Mouse (Mus musculus): ENCODE measurements at regions not wholly inside any gene's neighbourhood (a gene's known extent, or its start where the extent isn't known, plus 50 kb on each side); places are given as distances from the start of the nearest gene placed in this dataset.

- 45% methylated on average over 5 of the region's 5 CpGs for WGBS (ENCODE audit: insufficient replicate concordance)
- H3K36me3 ChIP-seq (ENCODE audit: control insufficient read depth, insufficient read depth, low read length) = no peaks in the 10 kb centered on the region
- H3K9me3 ChIP-seq (replicated peaks; ENCODE audit: control insufficient read depth, low read length) = no peaks in the 10 kb centered on the region
- H3K27me3 ChIP-seq (ENCODE audit: control insufficient read depth, insufficient read depth, low read length) = peaks cover 15% of the 10 kb centered on the region
- ATAC-seq (replicated peaks; ENCODE audit: insufficient number of reproducible peaks, low FRiP score, low TSS enrichment) = no peak
- 0 out of 2 replicates have a peak, but pooled peaks cover 2% of the 10 kb centered on the region for H3K4me1 ChIP-seq (ENCODE audit: control insufficient read depth, insufficient read depth, low read length)
- no peak overlapping the region for H3K27ac ChIP-seq (ENCODE audit: low read depth, low read length)
- no peak overlapping the region for H3K4me2 ChIP-seq
- no peak overlapping the region for H3K9ac ChIP-seq (ENCODE audit: low read depth, low read length)
- H3K4me3 ChIP-seq (ENCODE audit: low read depth, low read length) = no peak overlapping the region
Measured at GRCm38 (mm10) chrX:99415701-99416100, 55.4 kb downstream of the Pja1 start.

- WGBS (ENCODE audit: insufficient replicate concordance) = 46% methylated on average over 3 of the region's 3 CpGs
Measured at GRCm38 (mm10) chrX:99410942-99411341, 60.1 kb downstream of the Pja1 start.

GRCm38 (mm10) chrX:99409858-99410257 lies 61.2 kb downstream of the Pja1 start:
- no peaks in the 10 kb centered on the region for H3K36me3 ChIP-seq (ENCODE audit: control insufficient read depth, insufficient read depth, low read length)
- no peak; the same call in 1 of the 2 replicates for ATAC-seq (replicated peaks; ENCODE audit: insufficient number of reproducible peaks, low FRiP score, low TSS enrichment)
- H3K4me2 ChIP-seq = no peak overlapping the region
- H3K4me1 ChIP-seq (ENCODE audit: control insufficient read depth, insufficient read depth, low read length) = no peaks in the 10 kb centered on the region
- no peak overlapping the region for H3K9ac ChIP-seq (ENCODE audit: low read depth, low read length)
- peaks cover 15% of the 10 kb centered on the region for H3K27me3 ChIP-seq (ENCODE audit: control insufficient read depth, insufficient read depth, low read length)
- no peak overlapping the region for H3K4me3 ChIP-seq (ENCODE audit: low read depth, low read length)
- WGBS (ENCODE audit: insufficient replicate concordance) = 57% methylated on average over 10 of the region's 10 CpGs
- no peaks in the 10 kb centered on the region for H3K9me3 ChIP-seq (replicated peaks; ENCODE audit: control insufficient read depth, low read length)
- H3K27ac ChIP-seq (ENCODE audit: low read depth, low read length) = no peak overlapping the region

More at GRCm38 (mm10) chrX:99410942-99411341, 60.1 kb downstream of the Pja1 start:
- ATAC-seq (replicated peaks; ENCODE audit: insufficient number of reproducible peaks, low FRiP score, low TSS enrichment) = no peak
- no peak overlapping the region for H3K9ac ChIP-seq (ENCODE audit: low read depth, low read length)
- no peak overlapping the region for H3K4me3 ChIP-seq (ENCODE audit: low read depth, low read length)
- peaks cover 12% of the 10 kb centered on the region for H3K27me3 ChIP-seq (ENCODE audit: control insufficient read depth, insufficient read depth, low read length)
- no peaks in the 10 kb centered on the region for H3K9me3 ChIP-seq (replicated peaks; ENCODE audit: control insufficient read depth, low read length)
- H3K27ac ChIP-seq (ENCODE audit: low read depth, low read length) = no peak overlapping the region
- H3K36me3 ChIP-seq (ENCODE audit: control insufficient read depth, insufficient read depth, low read length) = no peaks in the 10 kb centered on the region
- 0 out of 2 replicates have a peak, but pooled peaks cover 2% of the 10 kb centered on the region for H3K4me1 ChIP-seq (ENCODE audit: control insufficient read depth, insufficient read depth, low read length)
- no peak overlapping the region for H3K4me2 ChIP-seq

- H3K4me1 ChIP-seq (ENCODE audit: control insufficient read depth, insufficient read depth, low read length) = no peaks in the 10 kb centered on the region
- no peak overlapping the region for H3K9ac ChIP-seq (ENCODE audit: low read depth, low read length)
- no peak overlapping the region for H3K4me2 ChIP-seq
- H3K9me3 ChIP-seq (replicated peaks; ENCODE audit: control insufficient read depth, low read length) = no peaks in the 10 kb centered on the region
- peaks cover 15% of the 10 kb centered on the region for H3K27me3 ChIP-seq (ENCODE audit: control insufficient read depth, insufficient read depth, low read length)
- no peak for ATAC-seq (replicated peaks; ENCODE audit: insufficient number of reproducible peaks, low FRiP score, low TSS enrichment)
- H3K4me3 ChIP-seq (ENCODE audit: low read depth, low read length) = no peak overlapping the region
- no peaks in the 10 kb centered on the region for H3K36me3 ChIP-seq (ENCODE audit: control insufficient read depth, insufficient read depth, low read length)
- WGBS (ENCODE audit: insufficient replicate concordance) = 66% methylated on average over 5 of the region's 5 CpGs
- H3K27ac ChIP-seq (ENCODE audit: low read depth, low read length) = no peak overlapping the region
Measured at GRCm38 (mm10) chrX:99409331-99409730, 61.7 kb downstream of the Pja1 start.

- H3K27ac ChIP-seq (ENCODE audit: low read depth, low read length) = no peak overlapping the region
- WGBS (ENCODE audit: insufficient replicate concordance) = 38% methylated on average over 6 of the region's 6 CpGs
- H3K4me3 ChIP-seq (ENCODE audit: low read depth, low read length) = no peak overlapping the region
- H3K4me2 ChIP-seq = no peak overlapping the region
- ATAC-seq (replicated peaks; ENCODE audit: insufficient number of reproducible peaks, low FRiP score, low TSS enrichment) = no peak
- no peaks in the 10 kb centered on the region for H3K4me1 ChIP-seq (ENCODE audit: control insufficient read depth, insufficient read depth, low read length)
- H3K9ac ChIP-seq (ENCODE audit: low read depth, low read length) = no peak overlapping the region
- no peaks in the 10 kb centered on the region for H3K9me3 ChIP-seq (replicated peaks; ENCODE audit: control insufficient read depth, low read length)
- no peaks in the 10 kb centered on the region for H3K36me3 ChIP-seq (ENCODE audit: control insufficient read depth, insufficient read depth, low read length)
- peaks cover 13% of the 10 kb centered on the region for H3K27me3 ChIP-seq (ENCODE audit: control insufficient read depth, insufficient read depth, low read length)
Measured at GRCm38 (mm10) chrX:99408804-99409203, 62.3 kb downstream of the Pja1 start.

GRCm38 (mm10) chrX:99405843-99406242 lies 65.2 kb downstream of the Pja1 start:
- H3K27ac ChIP-seq (ENCODE audit: low read depth, low read length) = no peak overlapping the region
- no peak overlapping the region for H3K4me2 ChIP-seq
- H3K4me1 ChIP-seq (ENCODE audit: control insufficient read depth, insufficient read depth, low read length) = no peaks in the 10 kb centered on the region
- H3K36me3 ChIP-seq (ENCODE audit: control insufficient read depth, insufficient read depth, low read length) = no peaks in the 10 kb centered on the region
- H3K9me3 ChIP-seq (replicated peaks; ENCODE audit: control insufficient read depth, low read length) = no peaks in the 10 kb centered on the region
- H3K4me3 ChIP-seq (ENCODE audit: low read depth, low read length) = no peak overlapping the region
- 50% methylated on average over 8 of the region's 8 CpGs for whole genome bisulfite sequencing (ENCODE audit: insufficient replicate concordance)
- H3K27me3 ChIP-seq (ENCODE audit: control insufficient read depth, insufficient read depth, low read length) = peaks cover 15% of the 10 kb centered on the region
- H3K9ac ChIP-seq (ENCODE audit: low read depth, low read length) = no peak overlapping the region
- ATAC-seq (replicated peaks; ENCODE audit: insufficient number of reproducible peaks, low FRiP score, low TSS enrichment) = no peak

GRCm38 (mm10) chrX:99403521-99404149 lies 67.4 kb downstream of the Pja1 start:
- H3K9ac ChIP-seq (ENCODE audit: low read depth, low read length) = no peak overlapping the region
- 57% methylated on average over 6 of the region's 6 CpGs for WGBS (ENCODE audit: insufficient replicate concordance)
- no peak overlapping the region for H3K4me2 ChIP-seq
- H3K4me1 ChIP-seq (ENCODE audit: control insufficient read depth, insufficient read depth, low read length) = no peaks in the 10 kb centered on the region
- no peak overlapping the region for H3K27ac ChIP-seq (ENCODE audit: low read depth, low read length)
- ATAC-seq (replicated peaks; ENCODE audit: insufficient number of reproducible peaks, low FRiP score, low TSS enrichment) = no peak
- no peaks in the 10 kb centered on the region for H3K9me3 ChIP-seq (replicated peaks; ENCODE audit: control insufficient read depth, low read length)
- no peak overlapping the region for H3K4me3 ChIP-seq (ENCODE audit: low read depth, low read length)
- no peaks in the 10 kb centered on the region for H3K36me3 ChIP-seq (ENCODE audit: control insufficient read depth, insufficient read depth, low read length)
- peaks cover 17% of the 10 kb centered on the region for H3K27me3 ChIP-seq (ENCODE audit: control insufficient read depth, insufficient read depth, low read length)

GRCm38 (mm10) chrX:99402841-99403520 lies 68.1 kb downstream of the Pja1 start:
- H3K4me3 ChIP-seq (ENCODE audit: low read depth, low read length) = no peak overlapping the region
- H3K4me2 ChIP-seq = no peak overlapping the region
- ATAC-seq (replicated peaks; ENCODE audit: insufficient number of reproducible peaks, low FRiP score, low TSS enrichment) = no peak
- H3K27ac ChIP-seq (ENCODE audit: low read depth, low read length) = no peak overlapping the region
- peaks cover 20% of the 10 kb centered on the region for H3K27me3 ChIP-seq (ENCODE audit: control insufficient read depth, insufficient read depth, low read length)
- 53% methylated on average over 9 of the region's 9 CpGs for WGBS (ENCODE audit: insufficient replicate concordance)
- H3K4me1 ChIP-seq (ENCODE audit: control insufficient read depth, insufficient read depth, low read length) = no peaks in the 10 kb centered on the region
- H3K36me3 ChIP-seq (ENCODE audit: control insufficient read depth, insufficient read depth, low read length) = no peaks in the 10 kb centered on the region
- H3K9me3 ChIP-seq (replicated peaks; ENCODE audit: control insufficient read depth, low read length) = no peaks in the 10 kb centered on the region
- H3K9ac ChIP-seq (ENCODE audit: low read depth, low read length) = no peak overlapping the region

GRCm38 (mm10) chrX:99397344-99397743 lies 73.7 kb downstream of the Pja1 start:
- H3K4me3 ChIP-seq (ENCODE audit: low read depth, low read length) = no peak overlapping the region
- WGBS (ENCODE audit: insufficient replicate concordance) = 33% methylated on average over 8 of the region's 8 CpGs
- H3K9ac ChIP-seq (ENCODE audit: low read depth, low read length) = no peak overlapping the region
- H3K27me3 ChIP-seq (ENCODE audit: control insufficient read depth, insufficient read depth, low read length) = peaks cover 29% of the 10 kb centered on the region
- H3K4me2 ChIP-seq = no peak overlapping the region
- no peaks in the 10 kb centered on the region for H3K9me3 ChIP-seq (replicated peaks; ENCODE audit: control insufficient read depth, low read length)
- 0 out of 2 replicates have a peak, but pooled peaks cover 4% of the 10 kb centered on the region for H3K4me1 ChIP-seq (ENCODE audit: control insufficient read depth, insufficient read depth, low read length)
- no peak for ATAC-seq (replicated peaks; ENCODE audit: insufficient number of reproducible peaks, low FRiP score, low TSS enrichment)
- H3K27ac ChIP-seq (ENCODE audit: low read depth, low read length) = no peak overlapping the region
- H3K36me3 ChIP-seq (ENCODE audit: control insufficient read depth, insufficient read depth, low read length) = no peaks in the 10 kb centered on the region

Measured in heart, embryonic 11.5 days (tissue).